Comparison of ENCODE assay signal across 15 mouse cellular contexts in the genomic region with DNA sequence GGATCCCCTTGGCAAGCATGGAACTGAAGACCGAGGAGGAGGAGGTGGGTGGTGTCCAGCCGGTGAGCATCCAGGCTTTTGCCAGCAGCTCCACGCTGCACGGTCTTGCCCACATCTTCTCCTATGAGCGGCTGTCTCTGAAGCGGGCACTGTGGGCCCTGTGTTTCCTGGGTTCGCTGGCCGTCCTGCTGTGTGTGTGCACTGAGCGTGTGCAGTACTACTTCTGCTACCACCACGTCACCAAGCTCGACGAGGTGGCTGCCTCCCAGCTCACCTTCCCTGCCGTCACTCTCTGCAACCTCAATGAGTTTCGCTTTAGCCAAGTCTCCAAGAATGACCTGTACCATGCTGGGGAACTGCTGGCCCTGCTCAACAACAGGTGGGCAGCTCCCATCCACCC. TPM values are rescaled to one million over a fixed set of nuclear protein-coding genes. Genes with fewer than 3 reads are reported as not detected.
DNase-seq lines count a peak whose midpoint lies in the region; ATAC-seq and TF ChIP-seq lines count a peak whose summit lies in the region.
"Had no signal": no experiment of that assay in that cellular context is flagged by ENCODE, and none has a peak within 500 bp of the region (broad histone marks: within the 10 kb centered on the region; RNA-seq: fewer than 3 reads in every experiment).

No protein-coding gene starts in this region.

- H3K4me1 ChIP-seq in lung, embryonic 15.5 days: peaks cover 13% of the 10 kb centered on the region
- H3K4me1 ChIP-seq in forebrain, embryonic 16.5 days (replicated peaks; ENCODE audit: control insufficient read depth, insufficient read depth, low read length): peaks cover 47% of the 10 kb centered on the region
- peaks cover 53% of the 10 kb centered on the region for H3K4me1 ChIP-seq in hindbrain, embryonic 14.5 days (replicated peaks; ENCODE audit: control insufficient read depth, insufficient read depth, low read length)
- H3K4me1 ChIP-seq in midbrain, postnatal 0 days (ENCODE audit: insufficient read depth, low read length): peaks cover 28% of the 10 kb centered on the region

- no peak overlapping the region for H3K27ac ChIP-seq in lung, embryonic 15.5 days
- no peak overlapping the region for H3K27ac ChIP-seq in forebrain, embryonic 16.5 days (ENCODE audit: low read length)
- 0 out of 2 replicates have a peak overlapping the region, but pooled peaks have one; percentile 92 for H3K27ac ChIP-seq in hindbrain, embryonic 14.5 days
- no peak overlapping the region for H3K27ac ChIP-seq in midbrain, postnatal 0 days (ENCODE audit: low read depth, low read length)
- H3K27ac ChIP-seq: limb, embryonic 15.5 days had no signal

- no peak overlapping the region for H3K9ac ChIP-seq in lung, embryonic 15.5 days
- H3K9ac ChIP-seq in forebrain, embryonic 16.5 days (replicated peaks; ENCODE audit: low read depth, low read length): peak overlapping the region; percentile 90; the same call in 1 of the 2 replicates
- H3K9ac ChIP-seq in hindbrain, embryonic 14.5 days: peak overlapping the region; percentile 99
- peak overlapping the region; percentile 91; the same call in 1 of the 2 replicates for H3K9ac ChIP-seq in midbrain, postnatal 0 days (replicated peaks; ENCODE audit: low read length, poor library complexity, severe bottlenecking)
- H3K9ac ChIP-seq: limb, embryonic 15.5 days had no signal

- H3K4me2 ChIP-seq in lung, embryonic 15.5 days: peak overlapping the region; percentile 8; the same call in 1 of the 2 replicates
- peak overlapping the region; percentile 62 for H3K4me2 ChIP-seq in forebrain, embryonic 16.5 days (ENCODE audit: low read length)
- peak overlapping the region; percentile 69 for H3K4me2 ChIP-seq in hindbrain, embryonic 14.5 days (replicated peaks)
- H3K4me2 ChIP-seq in midbrain, postnatal 0 days (ENCODE audit: low read depth, low read length, poor library complexity, severe bottlenecking): peak overlapping the region; percentile 83

- TF ChIP-seq CTCF in midbrain, postnatal 0 days (IDR thresholded peaks at IDR 0.05): no peak

- no peaks in the 10 kb centered on the region for H3K36me3 ChIP-seq in lung, embryonic 15.5 days
- H3K36me3 ChIP-seq in forebrain, embryonic 16.5 days (ENCODE audit: control insufficient read depth, insufficient read depth): no peaks in the 10 kb centered on the region
- peaks cover 29% of the 10 kb centered on the region for H3K36me3 ChIP-seq in hindbrain, embryonic 14.5 days (replicated peaks; ENCODE audit: control insufficient read depth, insufficient read depth)
- peaks cover 14% of the 10 kb centered on the region; the same call in 1 of the 2 replicates for H3K36me3 ChIP-seq in midbrain, postnatal 0 days (ENCODE audit: insufficient read depth, low read length)
- H3K36me3 ChIP-seq: limb, embryonic 15.5 days had no signal

- H3K4me3 ChIP-seq in lung, embryonic 15.5 days: no peak overlapping the region
- H3K4me3 ChIP-seq in forebrain, embryonic 16.5 days (replicated peaks; ENCODE audit: low read length): peak overlapping the region; percentile 73
- H3K4me3 ChIP-seq in hindbrain, embryonic 14.5 days (replicated peaks; ENCODE audit: low read length): peak overlapping the region; percentile 90
- H3K4me3 ChIP-seq in midbrain, postnatal 0 days (ENCODE audit: low read depth, low read length): peak overlapping the region; percentile 79

- no peaks in the 10 kb centered on the region for H3K9me3 ChIP-seq in lung, embryonic 15.5 days
- H3K9me3 ChIP-seq in forebrain, embryonic 16.5 days (ENCODE audit: control insufficient read depth, low read length): no peaks in the 10 kb centered on the region
- H3K9me3 ChIP-seq in hindbrain, embryonic 14.5 days (ENCODE audit: control insufficient read depth, low read length): no peaks in the 10 kb centered on the region
- no peaks in the 10 kb centered on the region for H3K9me3 ChIP-seq in midbrain, postnatal 0 days (ENCODE audit: low read length)
- H3K9me3 ChIP-seq: limb, embryonic 15.5 days had no signal

- H3K27me3 ChIP-seq in lung, embryonic 15.5 days: peaks cover 56% of the 10 kb centered on the region
- H3K27me3 ChIP-seq in forebrain, embryonic 16.5 days (replicated peaks; ENCODE audit: control insufficient read depth, insufficient read depth, low read length): no peaks in the 10 kb centered on the region
- no peaks in the 10 kb centered on the region for H3K27me3 ChIP-seq in hindbrain, embryonic 14.5 days (ENCODE audit: control insufficient read depth, insufficient read depth, low read length)
- H3K27me3 ChIP-seq in midbrain, postnatal 0 days (ENCODE audit: insufficient read depth, low read length): no peaks in the 10 kb centered on the region

- ATAC-seq in lung, embryonic 15.5 days (ENCODE audit: borderline replicate concordance, extremely low read depth, low FRiP score, low TSS enrichment): no peak
- ATAC-seq in forebrain, embryonic 16.5 days: no peak
- ATAC-seq in hindbrain, embryonic 14.5 days (ENCODE audit: low FRiP score): no peak
- no peak for ATAC-seq in midbrain, postnatal 0 days (ENCODE audit: low FRiP score)

- no peak for DNase-seq in lung, postnatal 25 days (ENCODE audit: low spot score)
- no peak for DNase-seq in hindbrain, embryonic 14.5 days (ENCODE audit: low spot score)
- DNase-seq in midbrain, postnatal 0 days (ENCODE audit: low spot score): no peak
- no peak for DNase-seq in spleen, postnatal 36 days (ENCODE audit: low spot score in 2 of 2)
- no peak for DNase-seq in thymus, postnatal 4 days
- DNase-seq: adrenal gland, postnatal 14 days; heart, adult 18-20 months; spleen, adult 18-20 months; thymus, adult 2 months had no signal

- 61% methylated on average over 14 of the region's 14 CpGs for WGBS in lung, embryonic 15.5 days
- WGBS in forebrain, embryonic 16.5 days: 77% methylated on average over 14 of the region's 14 CpGs
- WGBS in hindbrain, embryonic 14.5 days: 68% methylated on average over 14 of the region's 14 CpGs
- 62% methylated on average over 14 of the region's 14 CpGs for WGBS in midbrain, postnatal 0 days

RNA-seq across cellular contexts. Expression of gene Asic1, which starts 1.6 kb away (rescaled TPM):
- 1.4 and 1.8 TPM in 2 replicates for polyA plus RNA-seq in lung, embryonic 15.5 days (2015; fragmentation: Nextera tagmentation; extraction: Ambion mirVana)
- 26.2 and 37.4 TPM in 2 replicates for polyA plus RNA-seq in forebrain, embryonic 16.5 days (2015; fragmentation: Nextera tagmentation; extraction: Ambion mirVana)
- 49.7 and 51.7 TPM in 2 replicates for polyA plus RNA-seq in hindbrain, embryonic 14.5 days (2014; fragmentation: Nextera tagmentation; extraction: Ambion mirVana)
- total RNA-seq in midbrain, postnatal 0 days (2014; rRNA removed): 138 and 150 TPM in 2 replicates
- polyA plus RNA-seq in midbrain, postnatal 0 days (2015; fragmentation: Nextera tagmentation; extraction: Ambion mirVana): 37.3 and 42.1 TPM in 2 replicates

RNA-seq across cellular contexts. Expression of gene Racgap1, which starts 20.3 kb away (rescaled TPM):
- polyA plus RNA-seq in lung, embryonic 15.5 days (2015; fragmentation: Nextera tagmentation; extraction: Ambion mirVana): 174 and 186 TPM in 2 replicates
- polyA plus RNA-seq in forebrain, embryonic 16.5 days (2015; fragmentation: Nextera tagmentation; extraction: Ambion mirVana): 94.4 and 113 TPM in 2 replicates
- polyA plus RNA-seq in hindbrain, embryonic 14.5 days (2014; fragmentation: Nextera tagmentation; extraction: Ambion mirVana): 44.9 and 51.3 TPM in 2 replicates
- total RNA-seq in midbrain, postnatal 0 days (2014; rRNA removed): 27.0 and 32.9 TPM in 2 replicates
- 27.2 TPM in 2 replicates for polyA plus RNA-seq in midbrain, postnatal 0 days (2015; fragmentation: Nextera tagmentation; extraction: Ambion mirVana)

RNA-seq across cellular contexts. Expression of gene Smarcd1, which starts 30.1 kb away (rescaled TPM):
- polyA plus RNA-seq in lung, embryonic 15.5 days (2015; fragmentation: Nextera tagmentation; extraction: Ambion mirVana): 41.1 and 50.7 TPM in 2 replicates
- 111 and 116 TPM in 2 replicates for polyA plus RNA-seq in forebrain, embryonic 16.5 days (2015; fragmentation: Nextera tagmentation; extraction: Ambion mirVana)
- 93.2 and 107 TPM in 2 replicates for polyA plus RNA-seq in hindbrain, embryonic 14.5 days (2014; fragmentation: Nextera tagmentation; extraction: Ambion mirVana)
- 83.0 and 93.0 TPM in 2 replicates for total RNA-seq in midbrain, postnatal 0 days (2014; rRNA removed)
- polyA plus RNA-seq in midbrain, postnatal 0 days (2015; fragmentation: Nextera tagmentation; extraction: Ambion mirVana): 77.7 and 92.2 TPM in 2 replicates

RNA-seq across cellular contexts. Expression of gene Gm17349, which starts 33.5 kb away (rescaled TPM):
- not detected in 2 replicates for polyA plus RNA-seq in lung, embryonic 15.5 days (2015; fragmentation: Nextera tagmentation; extraction: Ambion mirVana)
- not detected in 2 replicates for polyA plus RNA-seq in forebrain, embryonic 16.5 days (2015; fragmentation: Nextera tagmentation; extraction: Ambion mirVana)
- not detected in 2 replicates for polyA plus RNA-seq in hindbrain, embryonic 14.5 days (2014; fragmentation: Nextera tagmentation; extraction: Ambion mirVana)
- not detected in 2 replicates for total RNA-seq in midbrain, postnatal 0 days (2014; rRNA removed)
- not detected in 2 replicates for polyA plus RNA-seq in midbrain, postnatal 0 days (2015; fragmentation: Nextera tagmentation; extraction: Ambion mirVana)
- polyA plus RNA-seq: embryonic facial prominence, embryonic 14.5 days; kidney, embryonic 16.5 days; limb, embryonic 15.5 days; lung, embryonic 16.5 days; thymus, adult 2 months had no signal

RNA-seq across cellular contexts. Expression of gene Gpd1, which starts 45.5 kb away (rescaled TPM):
- polyA plus RNA-seq in lung, embryonic 15.5 days (2015; fragmentation: Nextera tagmentation; extraction: Ambion mirVana): 0.82 and 1.1 TPM in 2 replicates
- polyA plus RNA-seq in forebrain, embryonic 16.5 days (2015; fragmentation: Nextera tagmentation; extraction: Ambion mirVana): 2.4 and 2.9 TPM in 2 replicates
- polyA plus RNA-seq in hindbrain, embryonic 14.5 days (2014; fragmentation: Nextera tagmentation; extraction: Ambion mirVana): 2.0 and 2.2 TPM in 2 replicates
- 2.8 and 3.3 TPM in 2 replicates for total RNA-seq in midbrain, postnatal 0 days (2014; rRNA removed)
- polyA plus RNA-seq in midbrain, postnatal 0 days (2015; fragmentation: Nextera tagmentation; extraction: Ambion mirVana): 1.1 and 1.2 TPM in 2 replicates

Comparison
In these comparisons a context has a peak if more than half of its experiments do, and no peak if none do; other contexts are left out.
1. H3K4me2 ChIP-seq: peak in every context shown above with its lines; median percentile 83 in midbrain, postnatal 0 days; 69 in hindbrain, embryonic 14.5 days; 62 in forebrain, embryonic 16.5 days; 8 in lung, embryonic 15.5 days.